Mouse (Mus musculus): ENCODE measurements around the gene Ip6k1.
"Not testable (repeated sequence)": the region's sequence is repeated elsewhere in the genome, so short reads cannot be mapped to it uniquely, and the experiment has no call there.

Gene Ip6k1

DNA sequence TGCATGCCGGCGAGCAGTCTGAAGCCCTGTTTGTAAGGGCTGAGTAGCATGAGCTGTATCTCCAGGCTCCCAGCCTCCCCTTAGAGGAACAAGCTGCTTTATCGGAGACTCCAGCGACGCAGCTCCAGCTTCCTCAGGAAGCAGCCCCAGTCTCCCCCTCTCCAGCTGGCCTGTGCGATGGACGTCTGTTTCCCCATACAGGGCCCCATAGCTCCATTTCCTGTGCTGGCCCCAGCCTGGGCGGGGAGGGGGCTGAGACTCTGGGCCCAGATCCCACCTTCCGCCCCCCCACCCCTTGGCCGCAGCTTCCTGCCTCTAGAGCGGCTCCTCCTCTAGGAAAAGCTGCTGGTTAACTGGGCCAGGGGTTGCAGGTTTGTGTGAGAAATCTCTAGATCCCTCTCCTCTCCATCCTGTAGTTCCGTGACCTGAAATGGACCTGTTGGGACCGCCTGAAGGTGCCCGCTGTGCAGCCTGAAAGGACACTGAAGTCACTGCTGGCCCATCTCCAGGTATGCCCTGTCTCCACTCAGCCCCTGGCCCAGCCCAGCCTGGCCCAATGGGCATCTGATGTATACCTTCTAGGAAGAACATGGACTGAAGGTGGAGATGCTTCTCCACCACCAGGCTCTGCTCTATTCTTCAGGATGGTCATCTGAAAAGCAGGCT lies 19.5 kb upstream of the Ip6k1 start, which contains the start of gene Gm20661:
Gene Gm20661, plus strand, starts transcription at position 378 of the 666 bp plus-strand sequence.
- DNase-seq (ENCODE audit: low spot score): peak; percentile 19

DNA sequence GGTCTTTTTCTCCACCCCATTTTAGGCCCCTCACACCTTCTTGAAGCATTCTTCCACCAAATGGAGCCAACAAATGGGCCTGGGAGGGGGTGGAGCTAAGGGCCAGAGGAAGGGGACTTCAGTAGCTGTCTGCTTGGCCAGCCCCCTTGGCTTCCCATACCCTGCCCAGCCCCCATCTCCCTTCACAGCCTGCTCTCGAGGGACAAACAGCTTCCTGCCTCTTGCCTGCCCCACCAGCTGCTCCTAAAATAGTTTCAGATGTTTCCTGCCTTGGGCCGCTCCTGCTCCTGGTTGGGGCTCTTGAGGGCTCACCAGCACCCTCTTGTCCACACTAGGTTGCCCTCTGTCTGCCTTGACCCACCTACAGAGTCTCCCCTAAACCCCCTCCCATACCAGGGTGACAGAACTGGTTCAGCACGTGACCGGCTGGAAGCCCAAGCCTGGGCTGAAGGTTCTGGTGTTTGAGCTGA lies 18.8 kb upstream of the Ip6k1 start:
- DNase-seq (ENCODE audit: low spot score): peak; percentile 24

DNA sequence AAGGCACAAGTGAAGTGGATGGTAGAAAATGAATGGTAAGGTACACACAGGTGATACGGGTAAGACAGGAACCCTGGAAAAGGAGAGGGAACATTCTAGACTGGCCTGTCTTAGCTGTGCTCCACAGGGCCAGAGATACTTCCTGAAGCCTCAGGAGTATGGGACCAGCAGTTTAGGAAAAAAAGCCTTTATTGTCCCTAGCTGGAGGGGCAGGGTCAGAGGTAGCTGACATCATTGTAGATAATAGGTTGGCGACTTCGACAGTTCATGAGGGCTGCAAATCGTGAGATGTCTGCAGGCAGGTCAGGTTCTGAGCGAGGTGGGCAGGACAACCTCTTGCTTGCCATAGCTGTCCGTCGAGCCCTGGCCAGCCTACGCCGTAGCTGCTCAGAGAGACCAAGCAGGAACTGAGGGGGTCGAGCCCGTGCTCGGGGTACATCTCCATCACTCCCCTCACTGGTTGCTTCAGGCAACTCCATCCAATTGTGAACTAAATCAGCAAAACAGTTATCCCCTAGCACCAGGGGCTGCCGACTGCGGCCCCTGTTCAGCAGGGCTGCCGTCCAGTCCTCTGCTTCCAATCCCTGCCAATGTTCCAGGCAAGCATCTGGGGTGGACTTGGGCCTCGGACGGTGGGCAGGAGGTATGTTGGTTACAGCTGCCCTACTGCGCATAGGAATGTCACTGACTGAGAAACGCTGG lies 18.1 kb upstream of the Ip6k1 start:
- DNase-seq (ENCODE audit: low spot score): no peak

DNA sequence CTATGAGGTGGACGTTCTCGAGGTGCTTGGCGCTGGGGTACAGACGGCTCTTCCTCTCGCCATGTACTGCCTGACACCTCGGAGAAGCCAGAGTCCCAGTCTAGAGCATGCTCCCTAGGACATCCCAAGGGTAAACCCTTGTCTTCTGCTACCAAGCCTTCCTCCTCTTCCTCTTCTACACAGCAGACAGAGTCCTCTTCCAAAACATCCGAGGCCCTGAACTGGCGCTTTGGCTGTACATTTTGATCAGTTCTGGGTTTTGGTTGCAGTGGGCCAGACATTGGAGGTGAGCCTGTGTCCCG lies 17.6 kb upstream of the Ip6k1 start:
- no peak for DNase-seq (ENCODE audit: low spot score)

DNA sequence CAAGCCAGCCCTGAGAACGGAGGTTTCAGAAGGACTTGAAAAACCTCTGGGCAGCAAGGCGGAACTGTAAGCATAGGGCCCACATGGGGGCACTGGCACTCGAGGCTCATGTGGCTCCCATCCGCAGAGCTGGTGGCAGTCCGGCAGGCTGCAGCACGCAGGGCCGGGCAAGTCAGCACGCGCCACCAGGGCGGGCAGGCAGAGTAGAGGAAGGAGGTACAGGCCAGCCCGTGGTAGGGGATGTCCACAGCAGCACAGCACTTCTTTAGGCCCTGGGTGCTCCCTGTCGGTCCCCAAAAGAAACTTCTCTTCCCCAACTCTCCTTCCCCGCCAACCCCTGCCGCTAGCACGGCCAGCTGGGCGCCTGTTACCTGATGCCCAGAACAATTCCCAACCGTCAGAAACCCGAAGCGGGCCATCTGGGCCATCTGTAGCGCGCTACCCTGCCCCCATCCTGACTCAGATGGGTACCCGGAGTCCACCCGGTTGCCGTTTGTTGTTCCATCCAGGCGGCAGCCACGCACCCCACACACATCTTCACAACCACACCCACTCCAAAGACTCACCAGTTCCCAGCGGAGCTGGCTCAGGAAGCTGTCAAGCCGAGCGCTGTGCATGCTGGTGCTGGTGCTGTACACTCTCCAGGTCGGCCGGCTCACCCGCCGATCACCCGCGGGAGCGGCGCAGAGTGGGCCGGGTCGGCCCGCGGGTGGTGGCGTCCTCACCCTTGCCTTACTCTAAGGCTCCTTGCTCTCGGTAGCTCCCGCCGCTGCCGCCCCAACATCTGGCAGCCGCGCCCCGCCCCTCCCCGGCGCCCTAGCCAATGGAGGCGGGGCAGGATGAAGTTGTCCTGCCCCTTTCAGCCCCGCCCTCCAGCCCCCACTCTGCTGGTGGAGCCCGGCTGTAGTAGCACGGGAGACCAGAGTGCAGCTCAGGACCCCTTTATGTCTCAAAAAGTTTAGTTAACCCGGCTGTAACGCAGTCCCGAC lies 16.9 kb upstream of the Ip6k1 start, which contains the start of gene Inka1:
Gene Inka1, minus strand, starts transcription at position 749 of the 989 bp plus-strand sequence.
- peak; percentile 90 for DNase-seq (ENCODE audit: low spot score)

DNA sequence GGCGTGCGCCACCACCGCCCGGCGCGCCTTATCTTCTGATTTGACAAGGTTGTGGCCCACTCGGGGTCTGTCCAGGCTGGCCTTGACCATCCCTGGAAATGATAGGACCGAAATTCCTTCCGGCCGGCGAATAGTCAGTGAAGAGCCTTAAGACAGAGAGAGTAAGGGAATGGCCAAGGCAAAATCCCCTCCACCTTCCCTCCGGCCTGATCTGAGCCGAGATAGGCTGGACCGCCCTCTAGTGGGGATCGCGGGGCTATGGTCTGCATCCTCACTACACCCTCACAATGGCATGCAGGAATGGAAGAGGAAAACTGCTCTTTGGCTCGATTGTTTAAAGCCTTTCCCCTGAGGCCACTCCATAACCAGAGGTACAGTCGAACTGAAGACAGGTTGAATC lies 15.9 kb upstream of the Ip6k1 start:
- peak; percentile 77 for DNase-seq (ENCODE audit: low spot score)

DNA sequence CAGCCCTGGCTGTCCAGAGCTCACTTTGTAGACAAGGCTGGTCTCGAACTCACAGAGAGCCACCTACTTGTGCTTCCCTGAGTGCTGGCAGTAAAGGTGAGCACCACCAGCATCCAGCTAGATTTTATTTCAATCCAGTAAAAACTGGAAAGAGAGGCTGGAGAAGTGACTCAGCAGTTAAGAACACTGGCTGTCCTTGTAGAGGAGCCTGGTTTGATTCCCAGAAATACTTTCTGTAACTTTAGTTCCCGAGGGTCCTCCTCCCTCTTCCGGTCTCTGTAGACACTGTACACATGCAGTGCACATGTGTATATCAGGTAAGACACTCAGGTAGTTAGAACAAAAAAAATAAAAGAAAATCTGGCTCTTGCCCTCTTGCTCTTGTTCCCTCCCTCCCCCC lies 14.4 kb upstream of the Ip6k1 start:
- no peak for DNase-seq (ENCODE audit: low spot score)

DNA sequence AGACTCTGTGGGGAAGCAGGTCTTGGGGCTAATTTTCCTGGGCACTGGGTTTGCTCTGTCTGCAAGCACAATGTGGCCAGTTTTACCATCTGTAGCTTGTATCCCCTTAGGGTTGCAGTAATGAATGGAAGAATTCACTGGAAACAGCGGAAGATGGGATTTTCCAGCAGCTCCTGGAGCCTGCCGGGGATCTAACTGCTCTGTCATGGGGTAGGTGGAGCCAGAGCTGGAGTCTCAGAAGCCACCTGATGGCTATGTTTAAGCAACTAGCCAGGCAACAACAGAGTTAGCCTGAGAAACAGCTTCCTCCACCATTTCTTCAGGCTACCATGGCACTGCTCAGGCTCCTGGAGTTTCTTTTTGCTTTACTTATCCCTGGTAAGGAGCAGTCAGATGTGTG lies 10.1 kb upstream of the Ip6k1 start, which contains the start of gene Cdhr4:
Gene Cdhr4, plus strand, starts transcription at position 301 of the 400 bp plus-strand sequence.
- DNase-seq (ENCODE audit: low spot score): no peak

DNA sequence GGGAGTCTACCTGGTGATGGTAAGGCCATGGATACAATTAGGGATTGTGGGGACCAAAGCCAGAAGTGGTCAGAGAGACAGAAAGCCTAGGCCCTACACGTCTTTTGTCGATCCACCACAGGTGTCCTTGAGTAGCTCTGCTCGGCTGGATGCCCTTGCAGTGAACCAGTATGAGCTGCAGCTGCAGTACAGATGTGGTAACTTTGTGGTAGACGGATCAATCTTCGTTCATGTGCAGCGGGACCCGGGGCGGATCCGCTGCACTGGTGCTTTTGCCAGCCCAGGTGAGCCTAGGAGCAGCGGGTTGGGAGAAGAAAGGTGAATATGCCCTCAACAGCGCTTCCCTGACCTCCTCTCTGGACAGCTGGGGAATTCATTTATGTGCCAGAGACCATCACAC lies 9.3 kb upstream of the Ip6k1 start:
- DNase-seq (ENCODE audit: low spot score): no peak

DNA sequence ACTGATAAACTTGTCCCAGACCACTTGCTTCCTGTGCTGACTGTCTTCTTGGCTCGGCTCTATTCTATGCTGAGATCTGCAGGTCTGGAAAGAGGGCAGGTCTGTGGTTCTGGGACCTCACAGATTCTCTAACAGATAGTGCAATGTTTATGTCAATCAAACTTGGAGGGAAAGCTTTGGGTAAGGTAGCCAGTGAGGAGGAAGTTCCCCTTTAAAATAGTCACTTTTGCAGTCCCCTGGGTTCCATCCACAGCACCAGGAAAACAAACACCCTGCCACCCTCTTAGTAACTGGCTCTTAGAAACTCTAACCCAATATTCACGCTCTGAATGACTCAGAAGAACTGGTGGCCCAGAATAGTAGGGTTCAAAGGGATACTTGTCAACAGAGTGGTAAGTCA lies 7.8 kb upstream of the Ip6k1 start:
- no peak for DNase-seq (ENCODE audit: low spot score)

DNA sequence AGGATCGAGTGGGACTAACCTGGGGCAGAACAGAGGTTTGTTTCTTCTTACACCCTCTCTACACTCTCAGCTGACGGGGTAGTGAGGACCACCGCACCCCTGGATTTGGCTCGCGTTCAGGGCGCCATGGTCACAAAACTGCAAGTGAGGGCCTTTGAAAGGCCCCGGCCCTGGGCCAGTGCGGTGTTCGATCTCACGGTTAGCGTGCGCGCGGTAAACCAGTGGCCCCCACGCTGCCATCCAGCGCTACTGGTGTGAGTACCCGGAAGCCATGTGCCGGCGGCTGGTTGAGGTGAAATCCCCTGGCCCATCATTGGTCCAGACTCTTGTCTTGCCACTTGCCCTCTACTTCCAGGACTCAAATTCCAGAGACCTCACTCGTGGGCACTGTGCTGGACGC lies 6.8 kb upstream of the Ip6k1 start:
- no peak for DNase-seq (ENCODE audit: low spot score)

DNA sequence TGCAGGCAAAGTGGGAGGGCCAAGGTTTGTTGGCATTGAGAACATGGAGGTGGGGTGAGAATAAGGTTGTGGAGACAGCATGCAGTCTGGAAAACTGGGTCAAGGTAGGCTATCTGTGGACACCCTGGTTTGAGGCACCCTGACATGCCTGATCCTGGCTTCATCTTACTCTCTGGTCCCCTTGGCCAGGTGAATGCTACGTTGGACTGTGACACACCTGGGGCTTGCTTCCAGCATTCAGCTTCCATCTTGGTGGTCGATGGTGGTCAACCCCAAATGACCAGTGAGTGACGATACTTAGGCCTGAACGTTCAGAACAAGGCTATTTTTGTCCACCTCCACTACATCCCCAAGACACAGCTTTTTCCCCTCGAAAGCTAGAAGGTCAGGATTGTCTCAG lies 6.3 kb upstream of the Ip6k1 start, which contains the start of gene Gm20662:
Gene Gm20662, plus strand, starts transcription at position 301 of the 400 bp plus-strand sequence.
- no peak for DNase-seq (ENCODE audit: low spot score)

DNA sequence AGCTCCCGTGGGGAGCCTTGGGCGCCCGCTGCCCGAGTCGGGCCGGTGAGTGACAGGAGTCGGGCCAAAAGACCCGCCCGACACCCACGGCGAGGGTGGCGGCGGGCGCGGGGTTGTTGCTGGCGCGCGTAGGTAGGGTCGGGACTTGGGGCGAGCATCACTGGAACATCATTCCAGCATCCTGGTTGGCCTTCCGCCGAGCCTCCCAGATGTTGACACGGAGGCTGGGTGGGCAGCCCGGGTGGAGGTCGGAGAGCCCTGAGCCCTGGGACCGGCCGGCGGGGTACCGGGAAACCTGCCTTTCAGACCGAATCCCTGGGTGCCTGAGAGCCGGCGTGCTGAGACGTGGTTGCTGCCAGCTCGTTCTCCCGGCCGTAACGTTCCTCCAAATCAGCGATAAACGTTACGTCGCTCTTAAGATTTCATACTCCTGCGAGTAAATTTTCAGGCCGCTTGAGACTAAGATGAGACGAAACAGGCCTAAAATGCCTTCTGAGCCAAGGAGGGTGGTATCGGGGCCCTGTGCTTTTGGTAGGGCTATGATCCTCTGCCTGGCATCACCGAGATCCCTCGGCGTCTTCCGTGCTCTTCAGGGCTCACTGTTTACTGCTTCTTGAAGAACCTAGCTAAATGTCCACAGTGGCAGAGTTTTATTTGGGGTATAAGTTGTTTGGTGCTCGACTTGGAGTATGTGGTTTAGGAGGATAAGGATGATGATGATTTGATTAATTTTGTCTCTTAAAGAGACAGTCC lies 653 bp downstream of the Ip6k1 start:
- DNase-seq (ENCODE audit: low spot score): no peak

DNA sequence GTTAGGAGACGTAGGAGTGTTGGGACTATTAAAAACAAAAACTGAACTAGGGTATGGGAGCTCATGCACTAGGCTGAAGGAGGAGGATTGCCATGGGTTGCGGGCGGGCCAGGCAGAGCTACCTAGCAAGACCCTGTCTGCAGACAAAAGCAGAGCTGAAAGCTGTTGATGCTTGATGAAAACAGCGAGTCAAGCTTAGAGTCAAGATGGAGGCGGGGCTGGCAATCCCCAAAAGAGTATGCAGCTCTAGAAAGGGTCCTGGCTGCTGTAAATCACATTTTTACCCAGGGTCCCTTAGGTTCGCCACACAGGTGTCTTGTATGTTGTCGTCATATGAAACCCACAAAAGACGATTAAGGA lies 1.2 kb downstream of the Ip6k1 start:
- DNase-seq (ENCODE audit: low spot score): no peak

DNA sequence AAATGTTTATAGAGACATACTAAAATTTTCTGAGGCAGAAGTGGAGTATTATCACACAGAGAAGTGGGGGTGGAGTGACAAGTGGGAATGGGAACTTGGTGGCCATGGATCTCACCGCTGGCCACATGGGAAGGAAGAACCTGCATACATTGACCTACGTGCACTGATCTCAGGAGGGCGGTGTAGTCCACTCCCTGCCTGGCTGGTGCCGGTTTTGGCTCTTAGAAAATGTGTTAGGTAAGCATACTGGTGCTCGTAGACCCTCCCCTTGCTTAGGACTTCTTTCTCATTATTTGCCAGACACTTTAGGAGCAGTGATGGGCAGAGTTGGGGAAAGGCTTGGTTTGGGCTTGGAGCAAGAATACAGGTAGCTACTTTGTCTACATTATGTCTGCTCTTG lies 5.7 kb downstream of the Ip6k1 start:
- DNase-seq (ENCODE audit: low spot score): no peak

DNA sequence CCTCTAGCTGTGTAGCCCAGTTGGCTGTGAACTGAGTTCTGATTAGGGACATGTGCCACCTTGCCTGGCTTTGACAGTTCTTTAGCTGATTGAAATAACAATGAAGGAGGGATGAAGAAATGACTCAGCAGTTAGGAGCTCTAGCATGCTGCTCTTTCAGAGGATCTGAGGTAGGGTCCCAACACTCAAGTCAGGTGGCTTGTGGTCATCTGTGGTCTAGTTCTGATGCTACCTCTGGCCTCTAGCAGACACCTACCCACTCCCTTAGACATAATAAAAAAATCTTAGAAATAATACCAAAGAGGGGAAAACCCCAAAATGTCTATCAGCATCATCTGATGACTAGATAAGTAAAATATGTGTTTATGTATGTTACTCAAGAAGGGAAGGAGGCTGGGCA lies 8.1 kb downstream of the Ip6k1 start:
- DNase-seq (ENCODE audit: low spot score): no peak

DNA sequence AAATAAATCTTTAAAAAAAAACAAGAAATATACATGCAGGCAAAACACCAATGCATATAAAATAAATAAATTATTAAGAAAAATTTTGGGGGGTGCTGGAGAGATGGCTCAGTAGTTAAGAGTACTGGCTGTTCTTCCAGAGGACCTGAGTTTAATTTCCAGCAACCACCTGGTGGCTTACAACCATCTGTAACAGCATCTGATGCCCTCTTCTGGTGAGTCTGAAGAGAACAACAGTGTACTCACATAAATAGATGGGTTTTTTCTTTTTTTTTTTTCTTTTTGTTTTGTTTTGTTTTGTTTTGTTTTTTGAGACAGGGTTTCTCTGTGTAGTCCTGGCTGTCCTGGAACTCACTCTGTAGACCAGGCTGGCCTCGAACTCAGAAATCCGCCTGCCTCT lies 11.3 kb downstream of the Ip6k1 start:
- not testable (repeated sequence) for DNase-seq (ENCODE audit: low spot score)

DNA sequence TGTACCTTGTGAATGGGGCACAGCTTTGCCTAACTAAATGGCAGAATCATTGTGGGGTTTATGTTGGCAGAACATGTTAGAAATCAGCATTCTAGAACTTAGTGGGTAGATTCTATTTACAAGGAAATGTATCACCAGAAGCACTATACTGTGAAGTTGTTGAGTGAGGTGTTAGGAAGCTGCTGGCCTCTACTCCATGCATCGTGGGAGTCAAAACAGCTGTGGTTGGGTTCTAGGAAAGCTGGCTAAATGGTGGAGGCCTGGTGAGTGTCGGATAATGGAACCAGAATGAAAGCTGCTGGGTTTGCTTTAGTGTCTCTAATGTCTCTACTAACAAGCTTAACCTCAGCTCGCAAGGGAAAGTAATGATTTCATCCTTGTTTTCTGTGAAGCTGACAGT lies 14.8 kb downstream of the Ip6k1 start:
- DNase-seq (ENCODE audit: low spot score): no peak

DNA sequence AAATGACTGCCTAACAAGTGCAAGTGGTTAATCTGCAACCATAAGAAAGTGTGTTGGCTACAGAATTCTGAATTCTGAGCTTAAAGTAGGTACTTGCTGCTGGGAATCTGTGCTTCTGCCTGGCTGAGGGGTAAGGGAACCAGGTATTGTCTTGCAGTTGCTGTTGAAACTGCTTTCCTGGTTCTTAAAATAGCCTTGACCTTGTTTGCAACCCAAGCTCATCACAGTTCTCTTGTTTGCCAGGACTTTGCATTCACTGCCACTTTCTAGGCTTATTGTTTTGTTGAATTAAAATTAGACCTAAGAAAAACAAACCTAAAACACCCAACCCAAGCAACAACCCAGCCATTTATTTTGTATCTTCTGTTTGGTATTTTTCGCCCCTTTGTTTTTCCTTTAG lies 18.4 kb downstream of the Ip6k1 start:
- DNase-seq (ENCODE audit: low spot score): no peak

DNA sequence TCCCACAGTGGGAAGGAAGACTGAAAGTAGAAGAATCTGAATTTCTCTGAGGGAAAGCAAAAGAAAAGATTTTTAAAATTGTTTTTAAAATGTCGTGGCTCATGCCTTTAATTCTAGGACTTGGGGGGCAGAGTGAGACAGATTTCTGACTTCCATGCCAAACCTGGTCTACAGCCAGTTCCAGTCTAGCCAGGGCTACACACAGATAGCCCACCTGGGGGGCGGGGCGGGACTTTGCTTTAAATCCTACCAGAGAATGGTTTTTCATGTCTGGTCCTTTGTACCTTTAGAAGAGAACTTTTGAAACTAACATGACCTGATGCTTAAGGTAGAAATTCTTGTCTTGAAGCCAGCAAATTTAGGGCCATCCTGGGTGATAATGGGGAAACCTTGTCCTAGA lies 20.9 kb downstream of the Ip6k1 start:
- no peak for DNase-seq (ENCODE audit: low spot score)

DNA sequence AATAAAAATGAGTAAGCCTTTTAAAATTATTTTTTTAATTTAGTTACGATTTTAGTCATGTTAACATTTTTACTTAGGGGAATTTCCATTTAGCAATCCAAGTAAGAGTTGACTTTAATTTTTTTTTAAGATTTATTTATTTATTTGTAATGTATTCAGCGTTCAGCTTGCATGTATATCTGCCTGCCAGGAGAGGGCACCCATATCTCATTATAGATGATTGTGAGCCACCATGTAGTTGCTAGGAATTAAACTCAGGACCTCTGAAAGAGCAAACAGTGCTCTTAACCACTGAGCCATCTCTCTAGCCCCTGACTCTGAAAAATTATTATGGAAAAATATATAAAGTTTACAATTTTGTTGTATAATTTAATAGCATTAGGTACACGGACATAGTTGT lies 24.3 kb downstream of the Ip6k1 start:
- no peak for DNase-seq (ENCODE audit: low spot score)

DNA sequence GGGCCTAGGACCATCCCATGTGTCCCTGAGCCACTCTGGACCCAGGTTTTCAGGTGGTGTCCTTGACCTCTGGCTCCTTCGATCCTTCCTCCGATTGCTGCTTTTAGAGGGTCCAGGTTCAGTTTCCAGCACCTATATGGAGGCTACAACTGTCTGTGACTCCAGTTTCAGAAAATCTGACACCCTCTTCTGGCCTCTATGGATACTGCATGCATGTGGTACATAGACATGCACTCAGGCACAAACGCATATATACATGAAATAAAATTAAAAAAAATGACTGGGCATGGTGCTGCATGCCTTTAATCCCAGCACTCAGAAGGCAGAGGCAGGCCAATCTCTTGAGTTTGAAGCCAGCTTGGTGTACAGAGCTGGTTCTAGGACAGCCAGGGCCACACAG lies 25.6 kb downstream of the Ip6k1 start:
- no peak for DNase-seq (ENCODE audit: low spot score)
